Mouse (Mus musculus) thymus, adult 2 months (tissue): ENCODE data around the gene Fga.

Source experiments
- CTCF ChIP-seq: fragments of 200-500 bp; IDR thresholded peaks from 2 replicates; pipeline ENCODE4 v1.5.1; 2012; ENCODE audit warnings: mild to moderate bottlenecking, control low read depth, low read length, moderate library complexity, borderline replicate concordance; ENCODE audit not compliant: control insufficient read depth, poor library complexity, insufficient read depth; ENCODE audit errors: extremely low read depth
- POLR2A ChIP-seq: fragments of 200-500 bp; IDR thresholded peaks from 2 replicates; pipeline ENCODE4 v1.6.1; 2012; ENCODE audit warnings: mild to moderate bottlenecking, low read length, control low read depth, moderate library complexity; ENCODE audit not compliant: control insufficient read depth, poor library complexity, insufficient read depth; ENCODE audit errors: extremely low read depth

- TF ChIP-seq POLR2A (no peak), CTCF (no peak)
Measured at GRCm38 (mm10) chr3:83013951-83014350, 11.9 kb upstream of the Fga start.
